Comparison of ENCODE assay signal across 31 mouse cellular contexts in genomic region chr5:112749634-112750033, GRCm38 (mm10).
A peak's percentile ranks its signal among the peaks of the same experiment; 100 is the strongest.
DNase-seq lines count a peak whose midpoint lies in the region; ATAC-seq lines count a peak whose summit lies in the region.
"Had no signal": no experiment of that assay in that cellular context is flagged by ENCODE, and none has a peak within 500 bp of the region (broad histone marks: within the 10 kb centered on the region; RNA-seq: fewer than 3 reads in every experiment).

No protein-coding gene starts in this region.

- DNase-seq in hindbrain, embryonic 14.5 days (ENCODE audit: low spot score) = no peak
- DNase-seq in forelimb bud, embryonic 11.5 days (ENCODE audit: low read depth, low spot score) = peak; percentile 31
- peak; percentile 43 for DNase-seq in retina, postnatal 1 day
- DNase-seq in layer of hippocampus, postnatal 36 days = no peak
- DNase-seq in heart, postnatal 36 days = no peak
- DNase-seq: adrenal gland, postnatal 10 days; cerebellum, adult 11 months; cerebellum, adult 9-10 months; cerebellum, postnatal 36 days; gastrocnemius, postnatal 14 days; kidney, adult 11 months; kidney, postnatal 36 days; liver, embryonic 13.5 days; lung, adult 18-20 months; lung, postnatal 4 days; right cerebral cortex, adult 18-20 months; spleen, adult 18-20 months; thymus, postnatal 14 days had no signal

- peak overlapping the region; percentile 54 for H3K27ac ChIP-seq in hindbrain, embryonic 14.5 days
- H3K27ac ChIP-seq in hindbrain, embryonic 16.5 days (ENCODE audit: low read depth, low read length) = no peak overlapping the region
- peak overlapping the region; percentile 72 for H3K27ac ChIP-seq in midbrain, embryonic 15.5 days
- H3K27ac ChIP-seq: forebrain, embryonic 13.5 days; heart, embryonic 10.5 days; heart, embryonic 15.5 days; kidney, embryonic 15.5 days; limb, embryonic 15.5 days; liver, embryonic 13.5 days; neural tube, embryonic 12.5 days had no signal

- H3K9me3 ChIP-seq in hindbrain, embryonic 14.5 days (ENCODE audit: control insufficient read depth, low read length) = no peaks in the 10 kb centered on the region
- H3K9me3 ChIP-seq in hindbrain, embryonic 16.5 days (ENCODE audit: control insufficient read depth, low read length) = no peaks in the 10 kb centered on the region
- H3K9me3 ChIP-seq in midbrain, embryonic 15.5 days = no peaks in the 10 kb centered on the region
- H3K9me3 ChIP-seq: forebrain, embryonic 13.5 days; heart, embryonic 10.5 days; heart, embryonic 15.5 days; kidney, embryonic 15.5 days; limb, embryonic 10.5 days; limb, embryonic 15.5 days; neural tube, embryonic 12.5 days had no signal

- WGBS in hindbrain, embryonic 14.5 days = 53% methylated on average over 5 of the region's 5 CpGs
- 52% methylated on average over 5 of the region's 5 CpGs for WGBS in hindbrain, embryonic 16.5 days
- WGBS in midbrain, embryonic 15.5 days = 28% methylated on average over 5 of the region's 5 CpGs

- ATAC-seq in hindbrain, embryonic 14.5 days (ENCODE audit: low FRiP score) = peak; percentile 38; the same call in 1 of the 2 replicates
- no peak for ATAC-seq in hindbrain, embryonic 16.5 days
- ATAC-seq in midbrain, embryonic 15.5 days (replicated peaks) = no peak; the same call in 1 of the 2 replicates
- ATAC-seq: forebrain, embryonic 13.5 days; inflammation-experienced regulatory T-cells, adult 6 months; lung, postnatal 0 days; Patski had no signal

- no peak overlapping the region for H3K4me2 ChIP-seq in hindbrain, embryonic 14.5 days (replicated peaks)
- H3K4me2 ChIP-seq in hindbrain, embryonic 16.5 days (ENCODE audit: low read length) = no peak overlapping the region
- H3K4me2 ChIP-seq in midbrain, embryonic 15.5 days = no peak overlapping the region
- H3K4me2 ChIP-seq: forebrain, embryonic 13.5 days; heart, embryonic 15.5 days; kidney, embryonic 15.5 days; limb, embryonic 15.5 days; liver, embryonic 13.5 days; neural tube, embryonic 12.5 days had no signal

- H3K27me3 ChIP-seq in hindbrain, embryonic 14.5 days (ENCODE audit: control insufficient read depth, insufficient read depth, low read length) = no peaks in the 10 kb centered on the region
- H3K27me3 ChIP-seq in hindbrain, embryonic 16.5 days (replicated peaks; ENCODE audit: control insufficient read depth, insufficient read depth, low read length) = no peaks in the 10 kb centered on the region
- no peaks in the 10 kb centered on the region for H3K27me3 ChIP-seq in midbrain, embryonic 15.5 days (replicated peaks)
- H3K27me3 ChIP-seq: heart, embryonic 15.5 days; megakaryocyte, embryonic 14.5 days; Patski had no signal

- intact Hi-C loops in heart, postnatal 36 days (cut with DNase I) = no loop called here

- no peak overlapping the region for H3K4me3 ChIP-seq in hindbrain, embryonic 14.5 days (replicated peaks; ENCODE audit: low read length)
- H3K4me3 ChIP-seq in hindbrain, embryonic 16.5 days (ENCODE audit: low read length) = no peak overlapping the region
- no peak overlapping the region for H3K4me3 ChIP-seq in midbrain, embryonic 15.5 days
- H3K4me3 ChIP-seq: forebrain, embryonic 13.5 days; heart, embryonic 10.5 days; heart, embryonic 15.5 days; kidney, embryonic 15.5 days; limb, embryonic 10.5 days; limb, embryonic 15.5 days; liver, embryonic 13.5 days; megakaryocyte, embryonic 14.5 days; neural tube, embryonic 12.5 days had no signal

- no peak overlapping the region for H3K9ac ChIP-seq in hindbrain, embryonic 14.5 days
- no peak overlapping the region for H3K9ac ChIP-seq in hindbrain, embryonic 16.5 days (ENCODE audit: low read depth, low read length)
- no peak overlapping the region for H3K9ac ChIP-seq in midbrain, embryonic 15.5 days
- H3K9ac ChIP-seq: forebrain, embryonic 13.5 days; heart, embryonic 15.5 days; kidney, embryonic 15.5 days; limb, embryonic 15.5 days; liver, embryonic 13.5 days; neural tube, embryonic 12.5 days had no signal

- peaks cover 25% of the 10 kb centered on the region for H3K4me1 ChIP-seq in hindbrain, embryonic 14.5 days (replicated peaks; ENCODE audit: control insufficient read depth, insufficient read depth, low read length)
- H3K4me1 ChIP-seq in hindbrain, embryonic 16.5 days (ENCODE audit: control insufficient read depth, insufficient read depth, low read depth, low read length) = peaks cover 19% of the 10 kb centered on the region
- peaks cover 26% of the 10 kb centered on the region for H3K4me1 ChIP-seq in midbrain, embryonic 15.5 days
- H3K4me1 ChIP-seq: heart, embryonic 15.5 days; liver, embryonic 13.5 days; megakaryocyte, embryonic 14.5 days had no signal

- no peaks in the 10 kb centered on the region for H3K36me3 ChIP-seq in hindbrain, embryonic 14.5 days (replicated peaks; ENCODE audit: control insufficient read depth, insufficient read depth)
- no peaks in the 10 kb centered on the region for H3K36me3 ChIP-seq in hindbrain, embryonic 16.5 days (ENCODE audit: control insufficient read depth, insufficient read depth, low read length)
- no peaks in the 10 kb centered on the region for H3K36me3 ChIP-seq in midbrain, embryonic 15.5 days (replicated peaks)
- H3K36me3 ChIP-seq: kidney, embryonic 15.5 days; limb, embryonic 10.5 days; limb, embryonic 15.5 days; liver, embryonic 13.5 days; neural tube, embryonic 12.5 days had no signal

Comparison
In these comparisons a context has a peak if more than half of its experiments do, and no peak if none do; other contexts are left out.
1. DNase-seq: peak in forelimb bud, embryonic 11.5 days (single experiment) and retina, postnatal 1 day (single experiment); none in hindbrain, embryonic 14.5 days (single experiment), layer of hippocampus, postnatal 36 days (0 of 2) and heart, postnatal 36 days (0 of 2).